Mouse (Mus musculus) olfactory bulb, adult 2 months (tissue): ENCODE results near the gene Rhox4a2.
"Not testable (repeated sequence)": the region's sequence is repeated elsewhere in the genome, so short reads cannot be mapped to it uniquely, and the experiment has no call there.

Source experiments
- CTCF ChIP-seq: fragments of 200-500 bp; IDR thresholded peaks from 2 replicates; pipeline ENCODE4 v1.5.1; 2012; ENCODE audit warnings: low read depth, mild to moderate bottlenecking, low read length, moderate library complexity; ENCODE audit not compliant: insufficient read depth
- POLR2A ChIP-seq: fragments of 200-500 bp; IDR thresholded peaks from 2 replicates; pipeline ENCODE4 v1.6.1; 2012; ENCODE audit warnings: mild to moderate bottlenecking, low read depth, low read length, moderate library complexity; ENCODE audit not compliant: insufficient read depth

- not testable (repeated sequence) for TF ChIP-seq CTCF, POLR2A
Measured at GRCm38 (mm10) chrX:37390548-37390947, at the start of gene Rhox4a2.
